Mouse (Mus musculus): ENCODE measurements around the gene Gltp.

GRCm38 (mm10) chr5:114640809-114641208, 50.0 kb downstream of the Gltp start:
- TF ChIP-seq CTCF (IDR thresholded peaks at IDR 0.05; ENCODE audit: borderline replicate concordance, extremely low read depth, insufficient read depth, insufficient read length) (no peak), POLR2A (IDR thresholded peaks at IDR 0.05; ENCODE audit: borderline replicate concordance, extremely low read depth, insufficient read depth, insufficient read length, poor library complexity, severe bottlenecking) (no peak)

All from brain, embryonic 14.5 days (tissue).